Mouse (Mus musculus): ENCODE measurements around the gene Nt5c2.

The Nt5c2 gene

DNA sequence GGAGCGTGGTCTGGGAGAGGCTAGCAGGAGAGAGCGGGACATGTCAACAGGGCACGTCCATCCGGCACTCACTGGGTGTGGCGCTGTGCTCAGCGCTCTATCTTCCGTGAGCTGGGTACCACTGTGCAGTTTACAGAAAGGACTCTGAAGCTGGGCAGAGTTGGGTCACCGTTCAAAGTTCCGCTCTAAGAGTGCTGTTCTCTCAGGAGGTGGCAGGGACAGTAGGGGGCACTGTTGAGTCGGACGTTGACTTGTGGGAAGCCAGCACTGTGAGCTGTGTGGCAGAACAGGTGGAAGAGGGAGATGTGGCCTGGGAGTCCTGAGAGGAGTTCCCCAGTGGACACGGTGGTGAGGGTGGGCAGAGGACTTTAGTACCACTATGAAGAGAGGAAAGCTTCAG lies 139.2 kb downstream of the Nt5c2 start:
- peak; percentile 79 for DNase-seq

- DNase-seq, result no peak
Measured at GRCm38 (mm10) chr19:46873924-46874323, 141.0 kb downstream of the Nt5c2 start.

- no peak for DNase-seq
Measured at GRCm38 (mm10) chr19:46871651-46872050, 143.3 kb downstream of the Nt5c2 start.

GRCm38 (mm10) chr19:46871096-46871495 lies 143.9 kb downstream of the Nt5c2 start:
- DNase-seq, result no peak

GRCm38 (mm10) chr19:46869526-46869925 lies 145.4 kb downstream of the Nt5c2 start:
- peak; percentile 81 for DNase-seq

GRCm38 (mm10) chr19:46869049-46869448 lies 145.9 kb downstream of the Nt5c2 start:
- DNase-seq, result no peak

DNA sequence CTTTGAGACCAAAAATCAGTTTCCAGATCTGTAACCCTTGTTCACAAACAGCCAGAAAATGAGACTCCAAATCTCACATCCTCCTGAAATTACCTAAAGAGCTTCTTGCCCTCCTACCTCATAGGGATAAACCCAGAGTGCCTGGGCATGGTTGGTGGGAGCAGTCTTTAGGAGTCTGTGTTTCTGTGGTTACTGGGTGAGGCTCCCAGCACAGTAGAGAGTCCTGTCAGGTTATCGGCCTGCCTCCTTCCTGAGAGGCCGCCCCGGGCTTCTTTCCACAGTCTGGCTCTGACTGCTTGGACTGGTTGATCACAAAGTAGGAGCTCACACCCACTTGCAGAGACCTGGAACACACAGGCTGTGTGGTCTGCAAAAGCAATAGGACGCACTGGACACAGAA lies 149.6 kb downstream of the Nt5c2 start:
- no peak for DNase-seq

- no peak for DNase-seq
Measured at GRCm38 (mm10) chr19:46864731-46865331, 150.1 kb downstream of the Nt5c2 start.

GRCm38 (mm10) chr19:46864079-46864478 lies 150.9 kb downstream of the Nt5c2 start:
- DNase-seq, result no peak

DNA sequence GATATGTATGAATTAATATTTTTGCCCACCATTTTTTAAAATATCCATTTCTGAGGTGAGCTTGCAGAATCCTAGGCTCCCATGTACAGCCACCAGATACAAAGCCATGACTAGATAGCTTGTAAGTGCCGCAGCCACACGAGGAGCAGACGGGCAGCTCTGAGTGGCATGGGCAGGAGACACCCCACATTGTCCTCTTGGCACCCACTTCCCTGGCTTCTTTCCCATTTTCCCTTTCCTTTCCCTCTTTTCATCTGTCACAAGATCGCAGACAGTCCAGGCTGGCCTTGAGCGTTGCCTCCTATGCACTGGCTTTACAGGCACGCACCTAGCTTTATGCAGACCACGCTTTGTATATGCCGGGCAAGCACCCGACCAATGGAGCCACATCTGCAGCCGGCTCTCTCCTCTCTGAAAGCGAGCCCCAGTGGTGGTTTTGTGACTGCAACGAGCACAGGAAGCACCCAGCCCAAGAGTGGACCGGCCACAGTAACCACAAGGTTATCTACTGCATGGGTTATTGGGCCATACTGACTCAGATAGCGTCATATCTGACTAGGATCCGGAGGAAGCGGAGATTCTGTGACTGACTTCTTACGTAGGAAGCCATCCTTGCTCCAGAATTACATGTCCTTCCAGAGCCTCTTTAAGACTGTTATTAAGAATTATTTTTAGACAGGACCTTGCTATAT lies 151.6 kb downstream of the Nt5c2 start:
- peak; percentile 60 for DNase-seq

DNA sequence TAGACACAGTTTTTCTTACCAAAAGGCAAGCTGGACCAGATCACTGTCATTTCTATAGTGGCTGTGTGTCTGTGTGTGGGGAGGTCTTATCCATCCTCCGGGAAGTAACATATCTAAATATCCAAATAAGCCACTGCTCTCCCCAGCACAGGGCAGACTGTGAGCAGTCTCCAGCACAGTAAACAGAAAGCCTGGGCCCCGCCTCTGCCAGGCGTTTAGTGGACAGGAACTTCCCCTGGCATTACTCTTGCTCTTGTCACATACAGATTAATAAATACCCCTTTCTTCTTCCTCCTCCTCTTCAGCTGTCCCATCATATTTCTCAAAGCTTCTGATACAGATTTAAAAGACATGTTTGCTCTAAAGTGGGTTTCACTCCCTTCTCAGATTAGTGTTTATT lies 152.4 kb downstream of the Nt5c2 start:
- DNase-seq, result no peak

GRCm38 (mm10) chr19:46858200-46858599 lies 156.8 kb downstream of the Nt5c2 start:
- no peak for DNase-seq

DNA sequence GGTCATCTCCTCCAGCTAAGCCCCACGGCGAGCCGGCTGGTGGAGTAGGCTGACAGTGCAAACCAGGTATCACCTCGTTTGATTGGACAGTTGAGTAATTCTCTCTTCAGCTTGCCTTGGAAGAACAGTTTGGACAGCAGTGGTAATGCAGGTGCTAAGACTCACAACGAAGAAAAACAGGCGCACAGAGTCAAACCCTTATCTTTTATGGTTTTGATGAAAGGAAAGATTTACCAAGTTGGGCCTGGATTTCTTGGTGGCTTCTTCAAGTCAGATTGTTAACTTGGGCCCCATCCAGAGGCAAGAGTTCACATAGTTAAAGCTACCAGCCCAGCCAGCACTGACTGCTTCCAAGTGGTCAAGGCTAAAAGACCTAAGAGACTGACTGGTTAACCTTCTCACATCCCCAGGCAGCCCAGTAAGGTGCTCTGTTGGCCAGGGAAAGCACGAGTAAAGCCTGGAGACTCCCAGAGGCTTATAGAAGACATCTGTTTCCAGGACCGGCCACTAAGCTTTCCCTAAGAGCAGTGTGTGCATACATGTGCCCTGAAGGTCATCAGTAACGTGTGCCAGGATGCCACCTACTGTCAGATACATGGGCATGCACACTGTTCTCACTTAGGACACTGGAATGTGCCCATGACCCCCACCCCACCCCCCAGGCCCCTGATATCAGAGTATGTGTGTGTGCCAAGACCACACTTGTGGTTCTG lies 157.5 kb downstream of the Nt5c2 start:
- no peak for DNase-seq

DNA sequence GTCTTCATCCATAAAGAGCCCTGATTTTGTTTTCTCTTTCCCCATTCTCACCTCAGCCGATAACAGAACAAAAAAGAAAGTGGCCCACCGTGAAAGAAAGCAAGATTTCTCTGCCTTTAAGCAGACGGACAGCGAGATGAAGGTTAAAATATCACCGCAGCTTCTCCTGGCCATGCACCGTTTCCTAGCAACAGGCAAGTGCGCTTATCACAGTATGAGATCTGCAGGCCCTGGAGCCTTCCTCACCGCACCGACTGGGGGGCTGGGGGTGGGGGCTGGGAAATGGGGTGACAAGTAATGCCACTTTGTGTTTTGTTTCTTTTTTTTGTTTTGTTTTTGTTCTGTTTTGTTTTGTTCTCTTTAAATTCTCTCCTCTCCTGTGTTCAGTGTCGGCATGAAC lies 158.2 kb downstream of the Nt5c2 start:
- DNase-seq, result no peak

- DNase-seq, result no peak
Measured at GRCm38 (mm10) chr19:46856232-46856631, 158.7 kb downstream of the Nt5c2 start.

DNA sequence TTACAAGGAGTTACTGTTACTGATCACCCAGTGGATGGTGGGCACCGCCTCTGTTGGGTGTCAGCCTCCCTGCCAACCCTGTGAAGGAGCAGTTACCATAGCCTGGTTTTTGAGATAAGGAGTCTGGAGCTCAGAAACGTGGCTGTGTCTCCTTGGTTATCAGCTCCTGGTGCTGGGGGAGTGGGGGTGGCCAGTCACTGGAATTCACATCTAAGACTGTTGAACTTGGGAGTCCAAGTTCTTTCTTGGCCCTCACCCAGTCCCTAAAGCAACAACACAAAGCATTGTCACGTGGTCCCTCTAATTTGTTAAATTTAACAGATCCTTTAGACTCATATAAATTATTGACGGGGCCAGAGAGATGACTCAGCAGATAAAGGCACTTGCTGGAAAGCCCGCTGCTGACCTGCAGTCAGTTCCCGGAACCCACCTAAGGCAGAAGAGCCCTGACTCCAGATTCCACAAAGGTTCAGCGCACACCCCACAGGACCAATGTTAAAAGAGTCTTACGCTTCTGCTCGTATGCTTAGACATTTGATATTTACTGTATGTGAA lies 165.4 kb downstream of the Nt5c2 start:
- no peak for DNase-seq

- DNase-seq, result no peak
Measured at GRCm38 (mm10) chr19:46848381-46849268, 166.3 kb downstream of the Nt5c2 start.

- DNase-seq, result no peak
Measured at GRCm38 (mm10) chr19:46846459-46846858, 168.5 kb downstream of the Nt5c2 start.

- no peak for DNase-seq
Measured at GRCm38 (mm10) chr19:46846056-46846455, 168.9 kb downstream of the Nt5c2 start.

DNA sequence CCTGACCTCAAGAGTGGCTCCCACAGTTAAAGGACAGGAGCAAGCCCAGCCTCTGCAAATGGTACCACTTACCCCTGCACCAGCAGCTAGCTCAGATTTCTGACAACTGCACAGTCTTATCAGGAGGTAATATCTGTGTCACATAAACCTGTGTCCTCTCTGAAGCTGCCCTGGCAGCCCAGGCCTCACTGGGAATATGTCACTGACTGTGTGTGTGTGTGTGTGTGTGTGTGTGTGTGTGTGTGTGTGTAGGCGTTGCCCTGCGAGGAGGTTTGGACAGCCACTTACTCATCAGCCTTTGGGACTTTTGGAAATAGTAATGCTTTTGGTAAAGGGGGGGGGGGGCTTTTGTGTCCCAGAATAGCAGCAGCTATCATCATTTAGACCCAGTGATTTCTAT lies 171.9 kb downstream of the Nt5c2 start:
- no peak for DNase-seq

DNA sequence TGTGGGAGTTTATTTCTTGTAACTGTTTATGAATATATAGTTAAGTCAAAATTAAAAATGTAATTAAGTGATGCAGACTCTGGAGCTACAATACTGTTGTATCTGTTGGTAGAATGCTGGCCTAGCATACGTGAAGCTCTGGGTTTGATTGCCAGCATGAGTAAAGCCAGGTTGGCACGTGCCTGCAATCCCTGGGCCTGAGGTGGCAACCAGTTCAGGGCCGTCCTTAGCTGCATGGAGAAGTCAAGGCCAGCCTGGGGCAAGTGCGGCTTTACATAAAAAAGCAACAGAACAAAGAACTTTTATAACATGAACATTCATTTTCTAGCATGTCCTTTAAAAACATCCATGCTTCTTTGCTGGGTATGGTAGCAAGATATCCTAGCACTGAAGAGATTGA lies 173.9 kb downstream of the Nt5c2 start:
- no peak for DNase-seq

DNA sequence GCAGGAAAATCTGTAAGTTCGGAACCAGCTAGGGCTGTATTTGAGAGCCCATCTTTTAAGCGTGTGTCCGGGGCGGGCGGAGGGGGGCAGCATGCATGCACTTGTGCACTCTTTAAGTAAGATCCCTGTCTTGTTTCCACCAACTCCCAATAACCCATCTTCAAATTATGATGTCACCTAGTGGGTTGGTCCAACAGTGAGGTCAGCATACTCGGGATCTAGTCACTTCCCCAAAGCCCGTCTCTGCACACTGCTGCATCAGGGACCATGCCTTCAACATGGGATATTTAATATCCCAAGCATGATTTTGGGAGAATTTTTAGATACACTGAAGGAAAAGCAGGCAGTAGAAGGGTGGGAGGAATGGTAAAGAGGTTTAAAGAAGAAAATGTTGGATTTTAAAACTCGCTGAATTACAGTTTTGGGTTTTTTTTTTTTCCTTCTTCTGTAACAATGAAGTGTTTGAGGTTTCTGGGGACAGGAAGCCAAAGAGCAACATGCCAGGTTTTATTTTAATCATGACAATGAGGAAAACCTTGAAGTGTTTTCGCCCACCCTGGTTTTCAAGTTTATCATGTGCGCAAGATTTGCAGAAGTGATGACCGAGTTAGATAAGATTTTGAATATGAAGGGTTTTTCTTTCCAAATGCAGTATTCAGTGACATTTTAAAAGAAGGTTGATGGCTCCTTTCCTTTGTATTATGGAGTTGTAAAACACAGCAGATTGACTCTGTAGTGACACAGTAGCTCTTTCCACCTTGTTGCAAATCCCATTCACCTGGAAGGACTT lies 177.5 kb downstream of the Nt5c2 start:
- DNase-seq, result no peak
